Mouse (Mus musculus) liver (tissue): ENCODE results near the gene Ltb.

Experiments used
- DNase-seq: peaks from one replicate; pipeline ENCODE4 v3.0.0-alpha.2; 2020; ENCODE audit warnings: mixed read lengths

Ltb gene

DNA sequence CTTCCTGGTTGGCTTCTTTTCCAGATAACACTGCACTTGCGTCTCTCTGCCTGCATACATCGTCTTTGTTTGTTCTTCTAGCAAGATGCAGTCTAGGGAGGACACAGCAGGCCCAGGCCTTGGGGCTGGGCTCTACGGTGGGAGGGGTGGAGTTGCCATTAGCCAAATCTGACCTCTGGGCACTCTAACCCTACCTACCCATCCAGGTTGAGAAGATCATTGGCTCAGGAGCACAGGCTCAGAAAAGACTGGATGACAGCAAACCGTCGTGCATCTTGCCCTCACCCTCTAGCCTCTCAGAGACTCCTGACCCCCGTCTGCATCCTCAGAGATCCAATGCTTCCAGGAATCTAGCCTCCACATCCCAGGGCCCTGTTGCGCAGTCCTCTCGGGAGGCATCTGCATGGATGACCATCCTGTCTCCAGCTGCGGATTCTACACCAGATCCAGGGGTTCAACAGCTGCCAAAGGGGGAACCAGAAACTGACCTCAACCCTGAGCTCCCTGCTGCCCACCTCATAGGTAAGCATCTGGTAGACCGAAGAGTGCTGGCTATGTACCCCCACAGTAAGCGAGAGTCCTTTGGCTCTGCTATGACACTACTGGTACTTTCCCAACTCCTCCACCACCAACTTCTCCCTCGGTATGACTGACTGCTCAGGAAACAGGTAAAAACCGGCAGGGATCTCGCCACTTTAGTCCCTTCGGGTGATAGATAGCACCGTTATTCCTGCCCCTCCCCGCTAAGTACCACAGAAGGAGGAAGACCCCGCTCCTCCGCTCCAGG lies 798 bp downstream of the Ltb start:
- no peak for DNase-seq

DNA sequence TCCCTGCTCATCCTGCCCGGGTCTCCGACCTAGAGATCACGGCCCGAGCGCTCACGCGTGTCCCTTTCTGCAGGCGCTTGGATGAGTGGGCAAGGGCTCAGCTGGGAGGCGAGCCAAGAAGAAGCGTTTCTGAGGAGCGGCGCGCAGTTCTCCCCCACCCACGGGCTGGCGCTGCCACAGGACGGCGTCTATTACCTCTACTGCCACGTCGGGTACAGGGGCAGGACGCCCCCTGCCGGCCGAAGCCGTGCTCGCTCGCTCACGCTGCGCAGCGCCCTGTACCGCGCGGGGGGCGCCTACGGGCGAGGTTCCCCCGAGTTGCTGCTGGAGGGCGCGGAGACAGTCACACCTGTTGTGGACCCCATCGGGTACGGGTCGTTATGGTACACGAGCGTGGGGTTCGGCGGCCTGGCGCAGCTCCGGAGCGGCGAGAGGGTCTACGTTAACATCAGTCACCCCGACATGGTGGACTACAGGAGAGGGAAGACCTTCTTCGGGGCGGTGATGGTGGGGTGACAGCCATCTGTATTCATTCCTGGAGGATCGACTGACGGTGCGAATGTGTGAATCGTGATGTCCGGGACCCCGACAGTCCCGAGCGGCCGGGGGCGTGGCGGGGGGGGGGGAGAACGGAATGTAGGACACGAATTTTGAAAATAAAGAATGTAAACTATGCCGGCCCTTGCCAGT lies 1.5 kb downstream of the Ltb start:
- peak; percentile 82 for DNase-seq

DNA sequence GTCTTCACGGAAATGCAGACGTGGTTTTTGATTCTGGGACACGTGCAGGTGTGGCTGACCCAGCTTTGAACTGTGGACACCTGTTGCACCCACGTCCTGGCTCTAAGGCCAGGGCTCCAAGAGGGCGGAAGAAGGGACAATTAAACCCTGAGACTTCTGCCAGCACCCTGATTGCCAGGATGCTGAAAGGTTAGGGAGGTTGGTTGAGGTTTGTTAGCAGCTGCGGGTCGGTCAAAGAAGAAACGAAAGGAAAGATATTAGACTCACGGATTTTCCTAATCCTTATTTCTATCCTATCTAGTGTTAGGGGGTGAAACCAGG lies 2.0 kb downstream of the Ltb start:
- no peak for DNase-seq

DNA sequence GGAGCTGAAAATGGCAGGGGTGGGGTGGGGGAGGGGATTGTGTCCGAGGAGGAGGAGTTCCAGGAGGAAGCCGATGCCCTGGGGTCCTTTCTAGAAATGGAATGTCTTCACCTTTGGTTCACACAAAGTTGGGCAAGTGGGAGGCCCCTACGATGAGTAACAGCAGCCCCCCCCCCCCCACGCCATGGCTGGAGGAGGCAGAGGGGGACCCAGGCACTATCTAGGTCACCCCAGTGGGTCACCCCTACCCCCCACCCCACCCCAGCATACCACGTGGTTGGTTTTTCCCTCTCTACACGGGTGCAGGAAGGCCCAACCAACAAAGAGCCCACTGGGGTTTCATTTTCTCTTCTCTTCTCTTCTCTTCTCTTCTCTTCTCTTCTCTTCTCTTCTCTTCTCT lies 2.9 kb downstream of the Ltb start:
- DNase-seq = no peak

DNA sequence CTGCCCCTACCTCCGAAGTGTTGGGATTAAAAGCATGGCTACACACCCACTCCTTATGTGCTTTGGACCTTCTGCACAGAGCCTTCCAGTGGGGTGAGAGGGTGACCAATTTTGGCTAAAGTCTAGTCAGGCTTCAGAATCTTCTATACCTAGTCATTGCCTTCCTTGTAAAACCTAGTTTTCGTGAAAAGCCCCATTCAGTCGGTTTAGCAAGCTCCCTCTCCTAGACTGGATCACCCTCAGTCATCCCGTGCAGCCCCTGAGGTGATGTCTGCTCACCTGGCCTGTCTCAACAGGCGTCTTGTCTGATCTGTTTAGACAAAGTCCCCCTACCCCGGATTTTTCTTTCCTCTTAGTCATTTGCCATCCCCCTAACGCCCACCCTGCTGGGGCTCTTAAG lies 3.8 kb downstream of the Ltb start:
- DNase-seq = no peak

DNA sequence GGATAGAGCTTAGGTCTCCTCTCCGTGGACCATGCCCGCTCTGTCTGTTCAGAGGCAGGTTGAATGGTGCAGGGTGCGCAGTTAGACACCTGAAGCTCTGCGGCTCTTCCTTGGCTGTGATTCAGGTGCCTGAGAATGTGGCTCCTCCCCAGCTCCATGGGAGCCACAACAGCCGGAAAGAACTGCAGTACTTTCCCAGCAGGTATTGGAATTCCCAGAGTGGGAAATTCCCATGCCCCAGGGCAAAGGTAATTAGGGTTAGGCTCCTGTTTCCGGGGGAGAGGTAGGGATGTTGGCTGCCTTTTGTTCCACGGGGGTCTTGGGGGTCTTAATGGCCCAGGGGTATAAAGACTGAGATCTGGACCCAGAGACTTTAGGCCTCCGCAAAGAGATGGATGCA lies 4.7 kb downstream of the Ltb start:
- DNase-seq = no peak

DNA sequence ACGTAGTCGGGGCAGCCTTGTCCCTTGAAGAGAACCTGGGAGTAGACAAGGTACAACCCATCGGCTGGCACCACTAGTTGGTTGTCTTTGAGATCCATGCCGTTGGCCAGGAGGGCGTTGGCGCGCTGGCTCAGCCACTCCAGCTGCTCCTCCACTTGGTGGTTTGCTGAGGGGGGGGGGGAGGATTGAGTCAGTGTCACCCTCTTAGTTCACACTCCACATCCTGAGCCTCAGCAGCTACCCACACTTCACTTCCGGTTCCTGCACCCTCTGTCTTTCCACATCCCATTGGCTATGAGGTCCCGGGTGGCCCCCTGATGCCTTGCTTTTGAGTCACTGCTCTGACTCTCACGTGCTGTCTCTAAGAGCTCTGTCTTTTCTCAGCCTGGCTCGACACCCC lies 6.2 kb downstream of the Ltb start:
- DNase-seq = peak; percentile 43

DNA sequence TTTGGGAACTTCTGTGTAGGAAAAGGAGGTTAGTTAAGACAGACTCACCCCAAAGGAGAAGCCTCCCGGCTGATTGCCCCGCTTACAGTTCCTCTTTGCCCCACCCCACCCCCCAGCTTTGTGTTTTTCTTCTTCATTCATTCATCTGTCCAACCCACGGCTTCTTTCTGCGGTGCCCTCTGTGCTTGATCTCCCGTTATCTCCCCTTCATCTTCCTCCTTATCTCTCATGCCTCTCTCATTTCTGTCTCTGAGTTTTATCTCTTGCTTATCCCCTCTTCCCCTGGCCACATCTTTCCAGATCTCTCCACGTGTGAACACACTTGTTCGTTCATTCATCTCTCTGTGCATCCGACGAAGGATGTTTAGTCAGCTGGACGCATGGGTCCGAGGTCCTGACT lies 6.9 kb downstream of the Ltb start:
- DNase-seq = no peak

DNA sequence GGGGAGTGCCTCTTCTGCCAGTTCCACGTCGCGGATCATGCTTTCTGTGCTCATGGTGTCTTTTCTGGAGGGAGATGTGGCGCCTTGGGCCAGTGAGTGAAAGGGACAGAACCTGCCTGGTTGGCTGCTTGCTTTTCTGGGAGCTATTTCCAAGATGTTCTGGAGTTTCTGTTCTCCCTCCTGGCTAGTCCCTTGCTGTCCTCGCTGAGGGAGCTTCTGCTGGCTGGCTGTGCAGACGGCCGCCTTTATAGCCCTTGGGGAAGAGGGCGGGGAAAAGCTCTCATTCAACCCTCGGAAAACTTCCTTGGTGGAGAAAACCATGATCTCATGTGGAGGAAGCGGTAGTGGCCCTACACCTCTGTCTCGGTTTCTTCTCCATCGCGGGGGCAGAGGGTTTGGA lies 7.5 kb downstream of the Ltb start, which contains the start of gene Tnf:
Tnf (minus strand) TSS at position 221 of the 400 bp plus-strand sequence.
- DNase-seq = peak; percentile 46

DNA sequence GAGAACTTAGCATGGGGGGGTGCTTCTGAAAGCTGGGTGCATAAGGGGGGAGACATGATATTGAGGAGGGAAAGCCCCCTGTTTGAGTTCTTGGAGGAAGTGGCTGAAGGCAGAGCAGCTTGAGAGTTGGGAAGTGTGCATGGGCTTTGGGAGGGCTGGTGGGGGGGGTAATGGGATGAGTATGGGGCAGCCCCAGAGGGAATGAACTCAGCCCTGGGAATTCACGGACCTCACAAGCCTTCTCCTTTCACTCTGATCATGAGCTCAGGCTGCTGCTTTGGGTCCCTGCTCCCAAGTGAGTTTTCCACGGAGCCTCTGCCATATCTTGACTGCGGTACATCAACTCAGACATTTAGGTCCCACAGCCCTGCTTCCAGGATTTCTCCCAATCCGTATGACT lies 8.2 kb downstream of the Ltb start:
- DNase-seq = no peak

DNA sequence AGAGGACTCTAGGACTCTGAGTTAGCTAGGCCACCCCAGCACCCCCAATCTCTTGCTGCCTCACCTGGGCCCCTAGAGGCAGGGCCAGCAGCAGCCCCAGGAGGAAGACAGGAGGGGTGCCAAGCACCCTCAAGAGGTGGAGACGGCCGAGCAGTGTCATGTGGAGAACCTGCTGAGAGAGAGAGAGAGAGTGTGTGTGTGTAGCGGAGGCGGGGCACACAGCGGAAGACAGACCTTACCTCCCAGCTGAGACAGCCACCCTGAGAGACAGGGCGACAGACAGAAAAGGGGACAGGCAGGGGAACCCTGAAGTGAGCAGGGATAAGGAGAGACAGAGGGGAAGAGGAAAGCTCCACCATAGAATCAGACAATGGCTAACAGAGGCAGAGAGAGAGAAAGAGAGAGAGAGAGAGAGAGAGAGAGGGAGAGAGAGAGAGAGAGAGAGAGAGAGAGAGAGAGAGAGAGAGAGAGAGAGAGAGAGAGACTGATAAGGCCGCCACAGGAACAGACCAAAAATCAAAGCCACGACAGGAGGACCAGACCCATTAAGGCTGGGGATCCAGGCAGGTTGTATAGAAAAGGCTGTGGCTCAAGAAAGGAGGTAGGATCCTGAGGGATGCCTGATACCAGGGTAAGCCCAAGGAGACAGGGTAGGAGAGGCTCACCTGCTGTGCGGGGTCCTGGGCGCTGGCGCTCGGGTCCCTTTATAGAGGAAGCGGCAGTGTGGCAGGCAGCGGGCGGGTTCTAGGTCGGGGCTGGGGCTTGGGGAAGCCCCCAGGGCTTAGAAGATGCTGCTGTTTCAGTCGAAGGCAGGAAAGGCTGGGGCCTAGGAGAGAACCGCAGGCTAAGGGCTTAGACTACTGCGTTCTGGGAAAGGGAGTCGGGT lies 10.5 kb downstream of the Ltb start, which contains the start of gene Lta:
Lta (minus strand) TSS at position 858 of the 886 bp plus-strand sequence.
- DNase-seq = no peak

DNA sequence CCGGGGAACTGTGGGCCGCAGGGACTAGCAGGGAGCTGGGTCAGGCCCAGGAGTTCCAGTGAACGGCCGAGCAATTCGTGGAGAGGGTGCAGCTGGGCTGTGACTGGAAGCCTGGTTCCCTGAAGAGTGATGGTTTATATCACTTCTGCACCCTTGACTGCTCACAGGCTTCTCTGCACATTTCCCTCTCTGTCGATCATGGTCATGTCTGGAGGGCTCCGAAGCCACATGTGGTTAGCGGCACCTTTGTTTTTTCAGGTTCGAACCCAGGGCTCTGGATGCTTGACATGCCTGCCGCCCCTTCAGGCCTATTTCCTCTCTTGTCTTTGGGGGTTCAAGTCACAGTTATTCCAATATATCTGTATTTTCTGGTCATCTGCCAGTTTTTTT lies 11.1 kb downstream of the Ltb start:
- DNase-seq = no peak

DNA sequence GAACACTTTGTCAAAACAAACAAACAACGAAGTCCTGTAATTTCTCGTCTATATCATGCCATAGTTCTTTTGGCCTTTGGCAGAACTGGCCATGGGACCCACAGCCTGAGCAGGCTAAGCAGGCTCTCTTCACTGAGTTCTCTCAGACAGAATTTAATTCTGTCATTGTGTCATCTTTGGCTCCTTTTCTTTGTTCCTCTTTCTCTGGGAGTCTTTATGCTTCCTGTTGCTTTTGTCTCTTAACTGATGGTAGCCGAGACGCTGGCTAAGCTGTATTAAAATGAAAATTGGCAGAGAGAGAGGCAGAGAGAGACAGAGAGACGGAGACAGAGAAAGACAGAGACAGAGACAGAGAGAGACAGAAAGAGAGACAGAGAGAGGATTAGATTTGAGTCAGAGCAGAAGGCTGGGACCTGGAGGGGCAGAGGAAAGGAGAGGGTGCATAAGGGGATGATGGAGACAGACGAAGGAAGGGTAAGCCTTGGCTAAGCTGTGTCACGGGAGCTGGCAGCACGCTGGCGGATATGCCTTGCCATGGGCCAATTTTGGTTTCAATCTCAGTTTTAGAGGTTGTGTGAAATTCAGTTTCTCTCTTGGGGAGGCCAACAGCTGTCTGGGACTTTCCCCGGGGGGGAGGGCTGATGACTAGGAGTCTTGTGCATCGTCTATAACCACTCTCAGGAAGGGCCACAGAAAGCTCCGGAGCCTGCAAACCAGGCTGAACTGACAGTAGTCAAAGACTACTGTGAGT lies 15.7 kb downstream of the Ltb start:
- DNase-seq = no peak

DNA sequence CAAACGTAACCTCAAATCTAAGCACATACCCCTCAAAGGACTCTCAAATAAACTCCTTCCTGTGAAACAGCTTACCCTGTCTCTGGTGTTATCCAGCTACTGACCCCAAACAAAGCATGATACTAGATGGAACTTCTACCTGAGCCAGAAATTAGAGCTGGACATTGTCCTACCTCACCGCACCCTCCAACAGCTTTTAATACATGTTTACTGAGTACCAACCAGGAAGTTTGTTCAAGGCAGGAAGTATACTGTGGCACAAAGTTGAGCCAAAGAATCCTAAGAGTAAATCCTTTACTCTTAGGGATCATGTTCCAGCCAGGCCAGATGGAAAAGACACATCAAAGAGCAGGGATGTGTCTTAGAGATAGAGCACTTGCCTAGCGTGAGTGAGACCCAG lies 16.4 kb downstream of the Ltb start:
- DNase-seq = no peak

DNA sequence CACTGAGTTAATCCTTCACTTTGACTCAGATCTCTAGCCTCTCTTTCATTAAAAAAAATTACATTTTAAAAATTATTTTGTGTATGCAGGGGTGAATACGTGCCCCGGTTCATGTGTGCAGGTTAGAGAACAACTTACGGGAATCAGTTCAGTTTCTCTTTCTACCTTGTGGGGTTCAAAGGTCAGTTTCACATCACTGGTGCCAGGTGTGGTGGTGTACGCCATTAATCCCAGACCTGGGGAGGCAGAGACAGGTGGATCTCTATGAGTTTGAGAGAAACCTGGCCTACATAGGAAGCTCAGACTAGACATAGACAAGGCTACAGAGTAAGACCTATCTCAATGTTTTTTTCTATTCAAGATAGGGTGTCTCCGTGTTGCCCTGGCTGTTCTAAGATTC lies 18.8 kb downstream of the Ltb start:
- DNase-seq = no peak

DNA sequence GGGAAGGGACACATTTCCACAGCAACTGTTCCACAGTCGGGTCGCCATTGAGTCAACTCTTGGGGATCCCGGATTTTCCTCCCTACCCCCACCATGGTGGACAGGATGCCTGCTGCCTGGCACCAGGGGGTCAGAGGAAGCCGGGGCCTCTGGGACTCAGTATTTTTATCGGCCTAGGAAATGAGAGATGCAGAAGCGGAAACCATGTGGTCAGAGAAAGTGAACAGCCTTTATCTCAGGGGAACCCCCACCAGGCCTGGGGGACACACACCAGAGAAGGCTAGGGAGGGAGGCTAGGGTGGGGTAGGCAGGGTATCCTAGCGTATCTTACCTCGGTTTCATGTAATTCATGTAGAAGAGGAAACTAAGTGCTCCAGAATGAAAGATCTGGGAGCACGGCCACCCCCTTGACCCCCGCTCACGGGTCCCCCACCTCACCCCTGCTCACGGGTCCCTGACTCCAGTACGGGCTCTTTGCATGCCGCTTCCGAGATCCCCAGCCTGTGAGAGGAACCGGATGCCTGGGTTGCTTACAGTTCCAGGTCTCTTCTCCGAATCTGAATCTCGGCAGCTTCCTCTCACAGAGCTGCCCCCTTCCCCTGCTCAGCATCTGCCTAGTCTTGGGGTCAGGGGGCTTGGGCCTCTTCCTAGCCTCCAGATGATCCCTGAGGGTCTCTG lies 24.4 kb downstream of the Ltb start:
- DNase-seq = peak; percentile 28

DNA sequence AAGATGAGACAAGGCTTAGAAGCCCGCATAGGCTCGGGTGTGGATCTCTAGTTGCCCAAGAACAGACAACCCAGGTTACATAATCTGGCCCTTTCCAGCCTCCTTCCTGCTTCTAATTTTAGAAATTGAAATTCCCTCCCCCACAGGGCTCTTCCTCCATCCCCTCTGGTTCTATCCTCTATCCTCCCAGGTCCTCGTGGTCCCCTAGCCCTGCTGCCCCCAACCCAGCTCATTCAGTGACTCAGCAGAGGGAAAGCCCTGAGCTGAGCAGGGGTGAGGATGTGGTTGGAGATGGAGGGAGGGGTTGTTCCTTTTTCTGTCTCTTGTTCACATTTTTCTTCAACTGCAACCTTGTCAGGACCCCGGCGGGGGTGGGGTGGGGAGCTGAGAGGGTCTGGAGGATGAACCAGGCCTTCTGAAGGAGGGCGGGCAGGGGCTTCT lies 25.4 kb downstream of the Ltb start:
- peak; percentile 26 for DNase-seq

DNA sequence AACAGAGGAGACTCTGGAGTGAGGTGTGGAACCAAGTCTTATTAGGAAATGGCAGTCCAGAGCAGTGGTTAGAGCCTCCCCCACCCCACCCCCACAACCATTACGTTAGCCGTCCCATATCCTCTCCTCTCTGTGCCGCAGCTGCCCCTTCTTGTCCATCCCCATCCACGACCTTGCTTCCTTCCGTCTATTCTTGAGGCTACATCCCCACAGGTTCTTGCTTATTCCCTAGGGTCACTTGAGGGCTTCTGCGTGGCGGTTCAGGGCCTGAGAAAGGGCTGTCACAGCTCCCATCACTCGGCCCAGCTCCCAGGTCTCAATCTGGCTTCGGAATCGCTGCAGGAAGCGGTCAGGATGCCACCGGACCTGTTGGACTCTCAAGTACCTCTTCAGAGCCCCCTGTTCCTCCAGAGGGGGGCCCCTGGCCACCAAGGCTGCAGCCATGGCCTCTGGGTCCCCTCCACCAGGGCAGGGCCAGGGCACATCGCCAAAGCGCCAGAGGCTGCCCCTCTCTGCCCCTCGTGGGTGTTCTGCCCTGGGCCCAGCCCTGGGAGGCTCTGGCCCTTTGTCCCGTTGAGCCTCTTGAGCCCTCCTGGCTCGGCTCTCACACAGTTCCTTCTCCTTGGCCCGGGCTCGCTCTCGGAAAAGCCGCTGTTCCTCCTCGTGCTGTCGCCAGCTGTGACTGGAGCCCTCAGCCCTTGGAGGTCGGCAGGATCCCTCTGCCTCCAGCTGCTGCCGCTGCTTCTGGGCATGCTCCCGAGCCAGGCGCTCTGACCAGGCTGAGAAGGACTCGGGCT lies 26.1 kb downstream of the Ltb start, which contains the start of gene Gm16181:
Gm16181 (plus strand) TSS at position 679 of the 797 bp plus-strand sequence.
- DNase-seq = no peak

DNA sequence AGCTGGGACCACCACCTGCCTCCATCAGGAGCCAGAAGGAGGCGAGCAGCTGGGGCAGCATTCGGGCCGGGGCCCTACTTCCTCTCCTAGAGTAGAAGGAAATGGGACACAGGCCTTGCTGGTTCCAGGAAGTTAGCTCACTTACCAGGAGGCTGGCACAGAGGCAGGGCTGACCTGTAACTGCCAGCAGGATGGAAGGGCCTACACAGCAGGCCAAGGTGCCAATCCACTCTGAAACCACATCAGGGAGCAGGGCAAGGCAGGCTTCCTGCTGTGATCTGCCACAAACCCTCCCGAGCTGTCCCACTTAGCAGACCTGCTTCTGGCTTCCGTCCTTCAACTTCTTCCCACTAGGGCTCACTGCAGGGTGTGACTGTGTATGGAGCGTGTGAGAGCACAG lies 28.1 kb downstream of the Ltb start:
- DNase-seq = peak; percentile 18

DNA sequence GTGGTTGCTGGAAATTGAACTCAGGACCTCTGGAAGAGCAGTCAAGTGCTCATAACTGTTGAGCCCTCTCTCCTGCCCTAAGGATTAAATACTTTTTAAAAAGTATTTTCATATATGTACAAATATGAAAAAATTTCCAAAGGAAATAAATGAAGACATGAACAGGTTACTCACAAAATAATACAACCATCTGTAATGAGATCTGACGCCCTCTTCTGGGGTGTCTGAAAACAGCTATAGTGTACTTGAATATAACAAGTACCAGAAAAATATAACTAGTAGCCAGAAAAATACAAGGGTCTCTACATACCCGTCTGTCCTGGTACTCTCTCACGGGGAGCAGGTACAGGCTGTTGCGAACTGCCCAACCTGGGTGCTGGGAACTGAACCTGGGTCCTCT lies 30.4 kb downstream of the Ltb start:
- no peak for DNase-seq

DNA sequence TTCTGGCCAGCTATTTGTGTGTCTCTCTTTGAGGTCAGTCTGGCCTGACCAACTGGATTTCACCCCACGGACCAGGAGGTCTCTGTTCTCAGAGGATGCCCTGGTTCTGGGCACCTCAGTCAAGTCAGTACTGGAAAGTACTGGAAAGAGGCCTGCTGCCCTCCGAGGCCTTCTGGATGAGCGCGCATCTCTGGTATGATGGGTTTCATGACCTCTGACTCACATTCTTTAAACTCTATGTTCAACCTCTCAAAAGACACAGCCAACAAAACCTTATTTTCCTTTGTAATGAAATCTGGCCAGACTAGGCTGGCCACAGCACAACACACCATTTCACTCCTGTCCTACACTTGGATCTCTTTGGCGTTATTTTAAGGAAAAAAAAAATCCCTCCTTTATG lies 31.2 kb downstream of the Ltb start:
- no peak for DNase-seq
